Comparison of ENCODE assay signal across 7 mouse cellular contexts in genomic region chr3:84305010-84305692, GRCm38 (mm10). TPM values are rescaled to one million over a fixed set of nuclear protein-coding genes. Genes with fewer than 3 reads are reported as not detected.
DNase-seq lines count a peak whose midpoint lies in the region; ATAC-seq lines count a peak whose summit lies in the region.

No protein-coding gene starts in this region.

- under 1% methylated on average over 28 of the region's 28 CpGs for WGBS in forebrain, embryonic 16.5 days
- WGBS in kidney, embryonic 14.5 days, result under 1% methylated on average over 28 of the region's 28 CpGs
- 2% methylated on average over 28 of the region's 28 CpGs for WGBS in limb, embryonic 12.5 days
- WGBS in midbrain, embryonic 12.5 days, result 1% methylated on average over 28 of the region's 28 CpGs
- WGBS in stomach, embryonic 14.5 days, result 2% methylated on average over 28 of the region's 28 CpGs

- peak; percentile 94 for ATAC-seq in forebrain, embryonic 16.5 days
- peak; percentile 85 for ATAC-seq in kidney, embryonic 14.5 days (ENCODE audit: low FRiP score, low TSS enrichment)
- ATAC-seq in limb, embryonic 12.5 days (ENCODE audit: insufficient number of reproducible peaks, insufficient read depth, low FRiP score, low TSS enrichment, low read depth), result peak; percentile 72
- peak; percentile 95 for ATAC-seq in midbrain, embryonic 12.5 days (ENCODE audit: low FRiP score, low read depth)
- peak; percentile 90 for ATAC-seq in stomach, embryonic 14.5 days (ENCODE audit: insufficient number of reproducible peaks, insufficient read depth, low FRiP score, low read depth)

- peak overlapping the region; percentile 64 for H3K4me3 ChIP-seq in forebrain, embryonic 16.5 days (replicated peaks; ENCODE audit: low read length)
- peak overlapping the region; percentile 34 for H3K4me3 ChIP-seq in kidney, embryonic 14.5 days (ENCODE audit: low read length)
- H3K4me3 ChIP-seq in limb, embryonic 12.5 days (replicated peaks), result peak overlapping the region; percentile 41
- H3K4me3 ChIP-seq in midbrain, embryonic 12.5 days, result peak overlapping the region; percentile 47
- peak overlapping the region; percentile 30 for H3K4me3 ChIP-seq in stomach, embryonic 14.5 days (ENCODE audit: low read depth, low read length)

- H3K9me3 ChIP-seq in forebrain, embryonic 16.5 days (ENCODE audit: control insufficient read depth, low read length), result no peaks in the 10 kb centered on the region
- H3K9me3 ChIP-seq in kidney, embryonic 14.5 days (ENCODE audit: control insufficient read depth, low read length), result peaks cover 3% of the 10 kb centered on the region; the same call in 1 of the 2 replicates
- H3K9me3 ChIP-seq in limb, embryonic 12.5 days, result no peaks in the 10 kb centered on the region
- 0 out of 2 replicates have a peak, but pooled peaks cover 8% of the 10 kb centered on the region for H3K9me3 ChIP-seq in midbrain, embryonic 12.5 days
- no peaks in the 10 kb centered on the region for H3K9me3 ChIP-seq in stomach, embryonic 14.5 days (ENCODE audit: control insufficient read depth, low read depth, low read length)

- H3K27me3 ChIP-seq in forebrain, embryonic 16.5 days (replicated peaks; ENCODE audit: control insufficient read depth, insufficient read depth, low read length), result no peaks in the 10 kb centered on the region
- H3K27me3 ChIP-seq in kidney, embryonic 14.5 days (ENCODE audit: control insufficient read depth, insufficient read depth, low read length), result peaks cover 28% of the 10 kb centered on the region
- peaks cover 60% of the 10 kb centered on the region for H3K27me3 ChIP-seq in limb, embryonic 12.5 days
- no peaks in the 10 kb centered on the region for H3K27me3 ChIP-seq in midbrain, embryonic 12.5 days
- H3K27me3 ChIP-seq in stomach, embryonic 14.5 days (ENCODE audit: control insufficient read depth, insufficient read depth, low read length), result peaks cover 8% of the 10 kb centered on the region; the same call in 1 of the 2 replicates

- DNase-seq in R1 (ENCODE audit: low read depth, low spot score), result peak; percentile 97
- peak; percentile 54 for DNase-seq in cerebellum, adult 11-12 months

- peaks cover 48% of the 10 kb centered on the region for H3K4me1 ChIP-seq in forebrain, embryonic 16.5 days (replicated peaks; ENCODE audit: control insufficient read depth, insufficient read depth, low read length)
- peaks cover 14% of the 10 kb centered on the region; the same call in 1 of the 2 replicates for H3K4me1 ChIP-seq in kidney, embryonic 14.5 days (ENCODE audit: control insufficient read depth, insufficient read depth, low read length)
- H3K4me1 ChIP-seq in limb, embryonic 12.5 days (replicated peaks), result peaks cover 22% of the 10 kb centered on the region
- H3K4me1 ChIP-seq in midbrain, embryonic 12.5 days, result peaks cover 37% of the 10 kb centered on the region
- H3K4me1 ChIP-seq in stomach, embryonic 14.5 days (ENCODE audit: control insufficient read depth, insufficient read depth, low read length), result 0 out of 2 replicates have a peak, but pooled peaks cover 8% of the 10 kb centered on the region

- peak overlapping the region; percentile 99 for H3K27ac ChIP-seq in forebrain, embryonic 16.5 days (ENCODE audit: low read length)
- no peak overlapping the region for H3K27ac ChIP-seq in kidney, embryonic 14.5 days (ENCODE audit: low read depth, low read length)
- no peak overlapping the region for H3K27ac ChIP-seq in limb, embryonic 12.5 days
- H3K27ac ChIP-seq in midbrain, embryonic 12.5 days (replicated peaks), result peak overlapping the region; percentile 90
- no peak overlapping the region for H3K27ac ChIP-seq in stomach, embryonic 14.5 days (ENCODE audit: low read length)

- no peaks in the 10 kb centered on the region for H3K36me3 ChIP-seq in forebrain, embryonic 16.5 days (ENCODE audit: control insufficient read depth, insufficient read depth)
- H3K36me3 ChIP-seq in kidney, embryonic 14.5 days (ENCODE audit: control insufficient read depth, insufficient read depth, low read length), result no peaks in the 10 kb centered on the region
- H3K36me3 ChIP-seq in limb, embryonic 12.5 days, result no peaks in the 10 kb centered on the region
- H3K36me3 ChIP-seq in midbrain, embryonic 12.5 days, result no peaks in the 10 kb centered on the region
- no peaks in the 10 kb centered on the region for H3K36me3 ChIP-seq in stomach, embryonic 14.5 days (ENCODE audit: control insufficient read depth, insufficient read depth, low read length)

- H3K4me2 ChIP-seq in forebrain, embryonic 16.5 days (ENCODE audit: low read length), result peak overlapping the region; percentile 55
- H3K4me2 ChIP-seq in kidney, embryonic 14.5 days (replicated peaks; ENCODE audit: low read depth, low read length), result peak overlapping the region; percentile 54
- peak overlapping the region; percentile 73 for H3K4me2 ChIP-seq in limb, embryonic 12.5 days
- H3K4me2 ChIP-seq in midbrain, embryonic 12.5 days (replicated peaks), result peak overlapping the region; percentile 79
- peak overlapping the region; percentile 51 for H3K4me2 ChIP-seq in stomach, embryonic 14.5 days (replicated peaks; ENCODE audit: low read depth, low read length)

- H3K9ac ChIP-seq in forebrain, embryonic 16.5 days (replicated peaks; ENCODE audit: low read depth, low read length), result peak overlapping the region; percentile 87
- no peak overlapping the region for H3K9ac ChIP-seq in kidney, embryonic 14.5 days (ENCODE audit: low read depth, low read length)
- 0 out of 2 replicates have a peak overlapping the region, but pooled peaks have one; percentile 18 for H3K9ac ChIP-seq in limb, embryonic 12.5 days (replicated peaks)
- H3K9ac ChIP-seq in midbrain, embryonic 12.5 days (replicated peaks), result peak overlapping the region; percentile 71
- H3K9ac ChIP-seq in stomach, embryonic 14.5 days (replicated peaks; ENCODE audit: low read depth, low read length), result no peak overlapping the region

RNA-seq across cellular contexts. Expression of gene Trim2, which starts 1.5 kb away (rescaled TPM):
- 195 and 201 TPM in 2 replicates for polyA plus RNA-seq in forebrain, embryonic 16.5 days (2015; fragmentation: Nextera tagmentation; extraction: Ambion mirVana)
- 21.6 and 32.6 TPM in 2 replicates for polyA plus RNA-seq in kidney, embryonic 14.5 days (2014; fragmentation: Nextera tagmentation; extraction: Ambion mirVana)
- polyA plus RNA-seq in limb, embryonic 12.5 days (2016; fragmentation: Nextera tagmentation; extraction: Ambion mirVana), result 17.8 and 18.5 TPM in 2 replicates
- 176 and 184 TPM in 2 replicates for polyA plus RNA-seq in midbrain, embryonic 12.5 days (2016; fragmentation: Nextera tagmentation; extraction: Ambion mirVana)
- polyA plus RNA-seq in stomach, embryonic 14.5 days (2014; fragmentation: Nextera tagmentation; extraction: Ambion mirVana), result 37.1 and 38.0 TPM in 2 replicates

Comparison
In these comparisons a context has a peak if more than half of its experiments do, and no peak if none do; other contexts are left out.
1. H3K27ac ChIP-seq: peak in forebrain, embryonic 16.5 days (single experiment) and midbrain, embryonic 12.5 days (single experiment); none in kidney, embryonic 14.5 days (single experiment), limb, embryonic 12.5 days (single experiment) and stomach, embryonic 14.5 days (single experiment).
2. H3K9ac ChIP-seq: peak in forebrain, embryonic 16.5 days (single experiment), limb, embryonic 12.5 days (single experiment) and midbrain, embryonic 12.5 days (single experiment); none in kidney, embryonic 14.5 days (single experiment) and stomach, embryonic 14.5 days (single experiment).
3. Peak in every context shown above with its lines, with median percentiles within 50 percentile points of each other: ATAC-seq, H3K4me2 ChIP-seq and H3K4me3 ChIP-seq.